Mouse (Mus musculus) heart, adult 2 months (tissue): ENCODE measurements around the gene Gm21915. TPM values are rescaled to one million over a fixed set of nuclear protein-coding genes. Genes with fewer than 3 reads are reported as not detected.

ENCODE experiments used
- DNase-seq, 2 experiments: peaks; one replicate each; pipeline ENCODE4 v3.0.0; 2021
- H3K27ac ChIP-seq: fragments of 200-600 bp; 2 replicates; pipeline ENCODE4 v1.8.1; 2022
- H3K27me3 ChIP-seq: fragments of 200-500 bp; 2 replicates; pipeline ENCODE4 v1.6.1; 2012; ENCODE audit warnings: mild to moderate bottlenecking, low read length, inconsistent platforms, mixed read lengths; ENCODE audit not compliant: control insufficient read depth, insufficient read depth
- H3K36me3 ChIP-seq: fragments of 200-500 bp; 2 replicates; pipeline ENCODE4 v1.6.1; 2012; ENCODE audit warnings: low read length, inconsistent platforms; ENCODE audit not compliant: control insufficient read depth, insufficient read depth
- H3K4me1 ChIP-seq: fragments of 200-500 bp; 2 replicates; pipeline ENCODE4 v1.6.1; 2011; ENCODE audit warnings: low read length; ENCODE audit not compliant: control insufficient read depth, insufficient read depth
- H3K4me3 ChIP-seq: fragments of 200-600 bp; 2 replicates; pipeline ENCODE4 v1.8.1; 2022
- H3K79me2 ChIP-seq: fragments of 200-500 bp; replicated peaks from 2 replicates; pipeline ENCODE4 v1.6.1; 2012; ENCODE audit warnings: mild to moderate bottlenecking, inconsistent platforms, low read length, moderate library complexity, mixed read lengths; ENCODE audit not compliant: control insufficient read depth, insufficient read depth
- H3K9ac ChIP-seq: fragments of 200-500 bp; 2 replicates; pipeline ENCODE4 v1.6.1; 2012; ENCODE audit warnings: low read depth, mild to moderate bottlenecking, control low read depth, inconsistent platforms, low read length, mixed read lengths
- CTCF ChIP-seq: fragments of 200-600 bp; IDR thresholded peaks from 2 replicates; pipeline ENCODE4 v1.8.1; 2022; ENCODE audit warnings: antibody characterized with exemption, mild to moderate bottlenecking, moderate library complexity
- EP300 ChIP-seq: fragments of 200-500 bp; IDR thresholded peaks from 2 replicates; pipeline ENCODE4 v1.6.1; 2011; ENCODE audit warnings: low read depth, low read length, control low read depth; ENCODE audit not compliant: insufficient read depth
- POLR2A ChIP-seq: fragments of 200-500 bp; IDR thresholded peaks from 2 replicates; pipeline ENCODE4 v1.6.1; 2011; ENCODE audit warnings: mild to moderate bottlenecking, low read depth, low read length, control low read depth; ENCODE audit not compliant: insufficient read depth
- WGBS: fragments of 180-500 bp; shearing (Covaris S2); methylation state at CpG from one replicate; pipeline ENCODE4 v1.1.7; 2018; 5-methylcytosine and 5-hydroxymethylcytosine counted together
- intact Hi-C: fragments of 180-260 bp; cut with DNase I; formaldehyde crosslinking; loops from one replicate; pipeline ENCODE4 v1.15.1; 2025
- polyA plus RNA-seq: library from polyadenylated mRNA; depleted of rRNA; stranded (reverse); fragments of >200 nt; gene quantifications from 2 replicates; pipeline ENCODE4 v1.2.3, GENCODE M21; 2012
- total RNA-seq, 2 experiments: library from RNA; stranded (reverse); gene quantifications; 2 replicates each; pipeline ENCODE4 v1.2.3; 2021

The Gm21915 gene
- total and polyA plus RNA-seq, 3 experiments, result not detected

GRCm38 (mm10) chr9:40649983-40650382, 20.4 kb upstream of the Gm21915 start:
- Histone ChIP-seq H3K36me3 (no peaks in the 10 kb centered on the region), H3K4me1 (no peaks in the 10 kb centered on the region; the same call in 1 of the 2 replicates), H3K79me2 (no peaks in the 10 kb centered on the region), H3K9ac (no peak overlapping the region), H3K27ac (no peak overlapping the region), H3K4me3 (no peak overlapping the region), H3K27me3 (no peaks in the 10 kb centered on the region)
- WGBS, result 70% methylated on average over 6 of the region's 6 CpGs
- no peak for TF ChIP-seq CTCF
- intact Hi-C loops, result no loop called here
- no peak for DNase-seq

GRCm38 (mm10) chr9:40651239-40651859, 19.1 kb upstream of the Gm21915 start:
- DNase-seq, result peak in 1 of 2 experiments; percentile 65
- no peak for TF ChIP-seq POLR2A
- TF ChIP-seq CTCF, result no peak
- TF ChIP-seq EP300, result no peak
- Histone ChIP-seq H3K36me3 (no peaks in the 10 kb centered on the region), H3K27ac (peak overlapping the region; percentile 12; the same call in 1 of the 2 replicates), H3K9ac (no peak overlapping the region), H3K79me2 (no peaks in the 10 kb centered on the region), H3K4me1 (no peaks in the 10 kb centered on the region; the same call in 1 of the 2 replicates), H3K27me3 (no peaks in the 10 kb centered on the region), H3K4me3 (no peak overlapping the region)
- intact Hi-C loops, result no loop called here
- WGBS, result 59% methylated on average over 4 of the region's 4 CpGs

GRCm38 (mm10) chr9:40652757-40653156, 17.7 kb upstream of the Gm21915 start:
- intact Hi-C loops, result no loop called here
- no peak overlapping the region for H3K27ac ChIP-seq
- WGBS, result 30% methylated on average over 9 of the region's 9 CpGs
- no peak for DNase-seq
- TF ChIP-seq POLR2A, result no peak
- TF ChIP-seq EP300, result no peak
- no peak for TF ChIP-seq CTCF
- no peak overlapping the region for H3K9ac ChIP-seq
- no peaks in the 10 kb centered on the region; the same call in 1 of the 2 replicates for H3K4me1 ChIP-seq
- H3K79me2 ChIP-seq, result no peaks in the 10 kb centered on the region
- no peaks in the 10 kb centered on the region for H3K36me3 ChIP-seq
- no peak overlapping the region for H3K4me3 ChIP-seq
- no peaks in the 10 kb centered on the region for H3K27me3 ChIP-seq

- Histone ChIP-seq H3K79me2 (no peaks in the 10 kb centered on the region), H3K27me3 (no peaks in the 10 kb centered on the region), H3K4me1 (peaks cover under 1% of the 10 kb centered on the region; the same call in 1 of the 2 replicates), H3K27ac (no peak overlapping the region), H3K4me3 (no peak overlapping the region), H3K36me3 (no peaks in the 10 kb centered on the region), H3K9ac (no peak overlapping the region)
- intact Hi-C loops, result no loop called here
- TF ChIP-seq CTCF, result no peak
- TF ChIP-seq EP300, result no peak
- TF ChIP-seq POLR2A, result no peak
- WGBS, result 74% methylated on average over 9 of the region's 9 CpGs
- DNase-seq, result no peak
Measured at GRCm38 (mm10) chr9:40666190-40666803, 4.1 kb upstream of the Gm21915 start.

- no peak for DNase-seq
- Histone ChIP-seq H3K79me2 (no peaks in the 10 kb centered on the region), H3K4me3 (no peak overlapping the region), H3K27ac (no peak overlapping the region), H3K36me3 (no peaks in the 10 kb centered on the region), H3K4me1 (peaks cover 2% of the 10 kb centered on the region; the same call in 1 of the 2 replicates), H3K27me3 (no peaks in the 10 kb centered on the region), H3K9ac (no peak overlapping the region)
- no peak for TF ChIP-seq CTCF
- no peak for TF ChIP-seq POLR2A
- no peak for TF ChIP-seq EP300
- intact Hi-C loops, result no loop called here
- WGBS, result 34% methylated on average over 4 of the region's 4 CpGs
Measured at GRCm38 (mm10) chr9:40671323-40671930, 1.0 kb downstream of the Gm21915 start.

GRCm38 (mm10) chr9:40675203-40675958, 5.0 kb downstream of the Gm21915 start:
- intact Hi-C loops, result no loop called here
- Histone ChIP-seq H3K9ac (no peak overlapping the region), H3K36me3 (no peaks in the 10 kb centered on the region), H3K4me3 (no peak overlapping the region), H3K79me2 (no peaks in the 10 kb centered on the region), H3K27ac (no peak overlapping the region), H3K27me3 (no peaks in the 10 kb centered on the region), H3K4me1 (peaks cover 2% of the 10 kb centered on the region; the same call in 1 of the 2 replicates)
- 48% methylated on average over 12 of the region's 12 CpGs for WGBS
- DNase-seq, result peak; percentile 33 to 46
- no peak for TF ChIP-seq CTCF
- TF ChIP-seq POLR2A, result no peak
